ENCODE assay signal across 8 mouse cellular contexts in the genomic region with DNA sequence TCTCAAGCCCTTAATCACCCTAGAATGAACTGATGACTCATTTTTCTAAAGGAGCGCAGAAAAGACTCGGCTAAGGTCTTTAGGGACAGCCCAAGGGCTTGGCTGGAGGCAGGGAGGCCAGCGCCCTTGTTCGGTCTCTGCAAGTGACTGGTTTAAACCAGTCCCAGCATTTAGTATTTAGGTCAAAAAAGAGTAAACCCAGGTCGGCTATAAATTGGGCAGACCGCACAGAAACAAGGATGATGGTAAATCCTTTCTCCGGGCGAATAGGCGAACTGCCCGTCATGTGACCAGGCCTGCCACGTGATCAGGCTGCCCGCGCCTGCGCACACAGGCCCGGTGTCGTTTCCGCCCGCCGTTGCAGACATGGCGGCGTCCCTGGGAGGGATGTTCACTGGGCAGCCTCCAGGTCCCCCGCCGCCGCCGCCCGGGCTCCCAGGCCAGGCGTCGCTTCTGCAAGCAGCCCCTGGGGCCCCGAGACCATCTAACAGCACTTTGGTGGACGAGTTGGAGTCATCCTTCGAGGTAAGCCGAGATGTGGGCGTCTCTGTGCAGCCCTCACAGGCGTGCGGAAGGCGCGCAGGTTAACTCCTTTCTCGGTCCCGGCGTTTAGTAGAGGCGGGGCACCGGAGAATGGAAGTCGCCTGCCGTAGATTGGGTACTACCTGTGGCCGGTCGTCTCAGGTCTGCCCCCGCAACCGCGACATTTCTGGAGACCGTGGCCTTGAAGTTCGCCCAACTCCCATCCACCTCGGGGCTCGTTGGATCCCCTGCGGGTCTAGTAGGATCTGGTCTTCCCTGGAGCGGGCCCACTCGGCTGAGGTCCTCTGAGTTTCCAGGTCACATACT. TPM values are rescaled to one million over a fixed set of nuclear protein-coding genes. Genes with fewer than 3 reads are reported as not detected.
DNase-seq lines count a peak whose midpoint lies in the region; ATAC-seq and TF ChIP-seq lines count a peak whose summit lies in the region.

A gene (plus strand): TSS at position 270 of the 849 bp plus-strand sequence.

- 2% methylated on average over 56 of the region's 56 CpGs for WGBS in forebrain, embryonic 15.5 days
- 2% methylated on average over 56 of the region's 56 CpGs for WGBS in lung, adult 2 months

- peak within 1 kb of the TSS; percentile 98 for H3K9ac ChIP-seq in forebrain, embryonic 15.5 days (replicated peaks)

- TF ChIP-seq POLR2A in lung, adult 2 months (IDR thresholded peaks at IDR 0.05; ENCODE audit: borderline replicate concordance, extremely low read depth, low read depth, low read length): peak; percentile 81

- peak; percentile 90 for DNase-seq in ES-CJ7 (ENCODE audit: low read depth, low spot score)
- DNase-seq in cerebellum, adult 11 months: peak; percentile 93
- DNase-seq in heart, postnatal 25 days (ENCODE audit: low spot score): peak; percentile 89
- DNase-seq in layer of hippocampus, adult 18-20 months (ENCODE audit: low spot score in 2 of 2): peak; percentile 91 to 96
- DNase-seq in lung, adult 2 months: peak; percentile 94
- DNase-seq in thymus, adult 18-20 months: peak; percentile 87 to 88

- peaks cover 17% of the 10 kb centered on the region for H3K36me3 ChIP-seq in forebrain, embryonic 15.5 days

- peak; percentile 96 for ATAC-seq in forebrain, embryonic 15.5 days (replicated peaks)
- peak; percentile 82 for ATAC-seq in neutrophil, adult 5-6 weeks (ENCODE audit: extremely low read depth, insufficient number of reproducible peaks, low FRiP score, poor library complexity, severe bottlenecking)

- intact Hi-C loops in heart, postnatal 25 days (cut with DNase I): loop anchor here (2.0 kb wide), 1 partner anchor 25 kb away; no protein-coding TSS in a partner anchor

- H3K9me3 ChIP-seq in forebrain, embryonic 15.5 days: no peaks in the 10 kb centered on the region

- H3K4me2 ChIP-seq in forebrain, embryonic 15.5 days (replicated peaks): peak within 1 kb of the TSS; percentile 92

- H3K4me3 ChIP-seq in forebrain, embryonic 15.5 days: peak within 1 kb of the TSS; percentile 90
- peak within 1 kb of the TSS; percentile 97 for H3K4me3 ChIP-seq in lung, adult 2 months (replicated peaks; ENCODE audit: extremely low read depth, low read depth, low read length)

- peaks cover 19% of the 10 kb centered on the region for H3K4me1 ChIP-seq in forebrain, embryonic 15.5 days
- peaks cover 2% of the 10 kb centered on the region; the same call in 1 of the 2 replicates for H3K4me1 ChIP-seq in lung, adult 2 months (ENCODE audit: control insufficient read depth, insufficient read depth, low read length)

- no peaks in the 10 kb centered on the region for H3K27me3 ChIP-seq in forebrain, embryonic 15.5 days

- TF ChIP-seq CTCF in lung, adult 2 months (IDR thresholded peaks at IDR 0.05; ENCODE audit: insufficient read depth, low read length): no peak

- H3K27ac ChIP-seq in forebrain, embryonic 15.5 days (replicated peaks): peak within 1 kb of the TSS; percentile 84

RNA-seq across cellular contexts. Expression of the gene that starts here (rescaled TPM):
- polyA plus RNA-seq in forebrain, embryonic 15.5 days (2015; fragmentation: Nextera tagmentation; extraction: Ambion mirVana): 302 TPM in 2 replicates
- 10 to 100 TPM; 47.9 to 59.2 TPM for total RNA-seq in heart, postnatal 25 days (2021)
- total RNA-seq in layer of hippocampus, adult 18-20 months (2021): 100 to 1,000 TPM; 105 to 120 TPM
- 96.6 and 99.9 TPM in 2 replicates for polyA plus RNA-seq in lung, adult 2 months (2012; rRNA removed)
- 36.0 and 43.6 TPM in 2 replicates for total RNA-seq in neutrophil, adult 5-6 weeks (2017)

Comparison
In these comparisons a context has a peak if more than half of its experiments do, and no peak if none do; other contexts are left out.
1. Peak in every context shown above with its lines: DNase-seq, ATAC-seq, H3K4me3 ChIP-seq and H3K27ac ChIP-seq.